Mouse (Mus musculus): ENCODE data around the gene Rps21. TPM values are rescaled to one million over a fixed set of nuclear protein-coding genes. Genes with fewer than 3 reads are reported as not detected.

The Rps21 gene
- polyA plus RNA-seq, 1 experiment from 2014 or later = 435 TPM

DNA sequence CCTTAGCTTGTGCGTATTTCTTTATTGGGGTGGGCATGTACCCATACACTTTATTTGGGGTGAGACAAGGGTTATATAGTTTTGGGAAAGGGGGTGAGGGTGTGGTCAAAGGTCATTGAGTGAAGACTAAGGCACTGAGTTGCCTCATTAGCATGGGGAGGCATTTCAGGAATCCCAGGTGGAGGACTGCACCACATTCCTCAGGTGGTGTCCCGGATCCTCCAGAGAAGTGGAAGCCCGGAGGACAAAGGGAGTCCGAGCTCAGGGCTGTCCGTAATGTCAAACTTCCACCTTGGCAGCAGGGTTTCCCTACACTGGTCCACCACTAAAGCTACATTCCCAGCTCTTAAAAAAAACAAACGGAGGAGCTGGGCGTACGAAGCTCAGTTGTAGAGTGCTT, 35.7 kb downstream of the Rps21 start:
- Histone ChIP-seq H3K36me3 (ENCODE audit: insufficient read depth, low read length) (no peaks in the 10 kb centered on the region), H3K4me1 (ENCODE audit: insufficient read depth, low read length) (no peaks in the 10 kb centered on the region), H3K9ac (replicated peaks; ENCODE audit: low read length) (no peak overlapping the region), H3K4me3 (ENCODE audit: low read length) (no peak overlapping the region), H3K27me3 (ENCODE audit: insufficient read depth, low read length) (no peaks in the 10 kb centered on the region), H3K9me3 (ENCODE audit: low read length) (no peaks in the 10 kb centered on the region), H3K4me2 (replicated peaks; ENCODE audit: low read depth, low read length) (no peak overlapping the region), H3K27ac (ENCODE audit: low read length) (no peak overlapping the region)
- 67% methylated on average over 8 of the region's 8 CpGs for WGBS
- ATAC-seq (ENCODE audit: low FRiP score, low TSS enrichment) = no peak

DNA sequence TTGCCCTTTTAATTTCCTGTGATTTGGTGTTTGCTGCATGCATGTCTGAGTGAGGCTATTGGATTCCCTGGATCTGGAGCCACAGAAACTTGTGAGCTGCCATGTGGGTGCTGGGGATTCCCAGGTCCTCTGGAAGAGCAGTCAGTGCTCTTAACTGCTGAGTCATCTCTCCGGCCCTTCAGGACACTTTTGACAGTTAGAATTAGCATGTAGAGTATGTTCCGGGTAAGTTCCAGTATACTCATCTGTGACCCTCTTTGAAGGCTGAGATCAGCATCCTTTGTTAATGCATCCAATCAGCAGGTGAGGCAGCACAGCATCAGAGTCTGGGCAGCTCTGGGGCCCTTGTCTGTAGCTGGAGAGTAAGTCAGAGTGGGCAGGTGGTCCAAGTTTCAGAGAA, 43.1 kb downstream of the Rps21 start:
- Histone ChIP-seq H3K36me3 (ENCODE audit: insufficient read depth, low read length) (no peaks in the 10 kb centered on the region), H3K4me1 (ENCODE audit: insufficient read depth, low read length) (no peaks in the 10 kb centered on the region), H3K27me3 (ENCODE audit: insufficient read depth, low read length) (no peaks in the 10 kb centered on the region), H3K27ac (ENCODE audit: low read length) (no peak overlapping the region), H3K9me3 (ENCODE audit: low read length) (no peaks in the 10 kb centered on the region), H3K9ac (replicated peaks; ENCODE audit: low read length) (no peak overlapping the region), H3K4me2 (replicated peaks; ENCODE audit: low read depth, low read length) (no peak overlapping the region), H3K4me3 (ENCODE audit: low read length) (no peak overlapping the region)
- WGBS = 72% methylated on average over 2 of the region's 2 CpGs
- ATAC-seq (ENCODE audit: low FRiP score, low TSS enrichment) = no peak

DNA sequence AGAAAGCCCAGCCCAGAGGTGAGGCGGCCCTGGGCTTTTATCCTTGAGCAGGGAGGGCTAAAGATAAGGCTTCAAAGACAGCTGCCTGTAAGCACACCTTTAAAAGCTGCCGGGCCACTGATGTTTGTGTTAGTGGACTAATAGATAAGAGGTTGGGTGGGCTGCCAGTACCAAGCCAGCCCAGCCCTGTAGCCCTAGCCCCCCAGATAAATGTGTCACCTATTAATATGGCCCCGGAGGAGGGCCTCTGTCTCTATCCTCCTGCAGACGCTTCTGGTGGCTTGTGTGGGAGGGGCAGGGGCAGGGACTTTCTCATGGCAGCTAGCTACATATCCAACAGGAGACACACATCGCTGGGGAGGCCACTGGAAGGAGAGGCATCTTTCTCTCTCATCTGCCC, 43.6 kb downstream of the Rps21 start:
- no peak overlapping the region for H3K9ac ChIP-seq (replicated peaks; ENCODE audit: low read length)
- H3K4me2 ChIP-seq (replicated peaks; ENCODE audit: low read depth, low read length) = no peak overlapping the region
- no peaks in the 10 kb centered on the region for H3K9me3 ChIP-seq (ENCODE audit: low read length)
- H3K36me3 ChIP-seq (ENCODE audit: insufficient read depth, low read length) = no peaks in the 10 kb centered on the region
- ATAC-seq (ENCODE audit: low FRiP score, low TSS enrichment) = no peak
- H3K27ac ChIP-seq (ENCODE audit: low read length) = no peak overlapping the region
- no peak overlapping the region for H3K4me3 ChIP-seq (ENCODE audit: low read length)
- no peaks in the 10 kb centered on the region for H3K4me1 ChIP-seq (ENCODE audit: insufficient read depth, low read length)
- no peaks in the 10 kb centered on the region for H3K27me3 ChIP-seq (ENCODE audit: insufficient read depth, low read length)
- WGBS = 39% methylated on average over 5 of the region's 5 CpGs

DNA sequence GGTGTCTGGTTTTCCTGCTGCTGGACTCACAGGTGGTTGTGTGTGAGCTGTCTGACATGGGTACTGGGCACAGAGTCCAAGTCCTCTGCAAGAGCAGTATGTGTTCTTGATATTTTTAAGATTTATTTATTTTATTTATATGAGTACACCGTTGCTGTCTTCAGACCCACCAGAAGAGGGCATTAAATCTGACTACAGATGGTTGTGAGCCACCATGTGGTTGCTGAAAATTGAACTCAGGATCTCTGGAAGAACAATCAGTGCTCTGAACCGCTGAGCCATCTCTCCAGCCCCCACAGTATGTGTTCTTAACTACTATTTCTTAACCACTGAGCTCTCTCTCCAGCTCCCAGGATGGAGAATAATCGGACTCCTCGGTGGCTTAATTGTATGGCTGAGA, 45.0 kb downstream of the Rps21 start:
- H3K9ac ChIP-seq (replicated peaks; ENCODE audit: low read length) = no peak overlapping the region
- ATAC-seq (ENCODE audit: low FRiP score, low TSS enrichment) = no peak
- no peaks in the 10 kb centered on the region for H3K4me1 ChIP-seq (ENCODE audit: insufficient read depth, low read length)
- WGBS = 74% methylated on average over 4 of the region's 4 CpGs
- no peaks in the 10 kb centered on the region for H3K27me3 ChIP-seq (ENCODE audit: insufficient read depth, low read length)
- H3K27ac ChIP-seq (ENCODE audit: low read length) = no peak overlapping the region
- no peaks in the 10 kb centered on the region for H3K9me3 ChIP-seq (ENCODE audit: low read length)
- H3K4me3 ChIP-seq (ENCODE audit: low read length) = no peak overlapping the region
- H3K36me3 ChIP-seq (ENCODE audit: insufficient read depth, low read length) = no peaks in the 10 kb centered on the region
- H3K4me2 ChIP-seq (replicated peaks; ENCODE audit: low read depth, low read length) = no peak overlapping the region

DNA sequence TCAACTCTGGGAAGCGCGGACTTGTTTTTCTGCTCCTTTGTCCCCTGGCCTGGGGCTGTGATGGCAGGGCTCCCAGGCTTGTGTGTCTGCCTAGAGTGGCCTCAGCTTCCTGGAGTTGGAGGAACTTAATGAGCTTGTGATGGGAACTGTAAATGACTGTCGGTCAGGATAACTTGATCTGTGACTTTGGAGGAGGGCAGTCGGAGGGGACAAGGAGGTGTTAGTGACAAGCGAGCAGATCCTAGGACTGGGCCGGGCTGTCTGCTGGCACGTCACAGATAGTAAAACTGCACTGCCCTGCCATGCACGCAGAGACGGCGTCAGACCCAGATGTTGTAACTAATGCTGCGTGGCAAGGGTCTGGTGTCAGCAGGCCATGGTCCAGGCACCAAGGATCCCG, 46.3 kb downstream of the Rps21 start:
- Histone ChIP-seq H3K4me1 (ENCODE audit: insufficient read depth, low read length) (no peaks in the 10 kb centered on the region), H3K9me3 (ENCODE audit: low read length) (no peaks in the 10 kb centered on the region), H3K27ac (ENCODE audit: low read length) (no peak overlapping the region), H3K36me3 (ENCODE audit: insufficient read depth, low read length) (no peaks in the 10 kb centered on the region), H3K27me3 (ENCODE audit: insufficient read depth, low read length) (no peaks in the 10 kb centered on the region), H3K4me2 (replicated peaks; ENCODE audit: low read depth, low read length) (no peak overlapping the region), H3K9ac (replicated peaks; ENCODE audit: low read length) (no peak overlapping the region), H3K4me3 (ENCODE audit: low read length) (no peak overlapping the region)
- ATAC-seq (ENCODE audit: low FRiP score, low TSS enrichment) = peak; percentile 56
- WGBS = 33% methylated on average over 12 of the region's 12 CpGs

DNA sequence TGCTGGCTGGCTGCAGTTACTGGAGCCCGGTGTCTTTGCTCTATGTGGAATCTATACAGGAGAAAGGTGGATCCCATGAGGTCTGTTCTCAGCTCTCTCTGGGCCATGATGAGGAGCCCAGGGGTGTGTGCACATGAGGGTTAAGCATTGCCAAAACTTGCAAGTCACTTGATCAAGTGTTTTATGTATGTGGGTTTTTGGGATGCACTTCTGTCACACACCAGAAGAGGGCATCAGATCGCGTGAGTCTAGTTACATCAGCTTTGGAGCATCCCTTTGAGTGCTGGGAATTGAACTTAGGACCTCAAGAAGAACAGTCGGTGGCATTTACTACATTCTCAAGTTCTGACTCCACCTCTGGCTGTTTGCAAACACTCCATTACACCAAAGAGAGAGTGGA, 47.4 kb downstream of the Rps21 start:
- Histone ChIP-seq H3K27ac (ENCODE audit: low read length) (no peak overlapping the region), H3K4me2 (replicated peaks; ENCODE audit: low read depth, low read length) (no peak overlapping the region), H3K9me3 (ENCODE audit: low read length) (no peaks in the 10 kb centered on the region), H3K27me3 (ENCODE audit: insufficient read depth, low read length) (no peaks in the 10 kb centered on the region), H3K4me1 (ENCODE audit: insufficient read depth, low read length) (no peaks in the 10 kb centered on the region), H3K9ac (replicated peaks; ENCODE audit: low read length) (no peak overlapping the region), H3K4me3 (ENCODE audit: low read length) (no peak overlapping the region), H3K36me3 (ENCODE audit: insufficient read depth, low read length) (no peaks in the 10 kb centered on the region)
- ATAC-seq (ENCODE audit: low FRiP score, low TSS enrichment) = no peak
- WGBS = 51% methylated on average over 4 of the region's 4 CpGs

DNA sequence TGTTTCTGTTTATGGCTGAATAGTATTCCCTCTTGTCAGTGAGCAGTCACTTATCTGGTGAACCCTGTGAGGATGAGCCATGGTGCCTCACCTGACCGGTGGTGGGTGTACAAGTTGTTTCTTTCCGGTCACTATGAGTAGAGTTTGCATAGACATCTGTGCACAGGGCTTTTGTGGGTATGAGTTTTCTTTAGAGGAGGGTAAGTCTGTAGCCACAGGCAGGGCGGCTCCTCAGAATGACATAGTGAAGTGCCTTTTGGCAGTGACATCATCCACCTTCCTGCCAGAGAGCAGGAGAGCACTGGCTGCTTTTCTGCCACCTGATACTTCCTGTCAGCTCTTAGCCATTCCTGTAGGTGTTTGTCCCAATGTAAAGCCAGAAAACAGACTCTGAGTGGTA, 48.3 kb downstream of the Rps21 start:
- 78% methylated on average over 3 of the region's 3 CpGs for WGBS
- ATAC-seq (ENCODE audit: low FRiP score, low TSS enrichment) = no peak
- Histone ChIP-seq H3K4me2 (replicated peaks; ENCODE audit: low read depth, low read length) (no peak overlapping the region), H3K4me3 (ENCODE audit: low read length) (no peak overlapping the region), H3K9ac (replicated peaks; ENCODE audit: low read length) (no peak overlapping the region), H3K9me3 (ENCODE audit: low read length) (no peaks in the 10 kb centered on the region), H3K36me3 (ENCODE audit: insufficient read depth, low read length) (no peaks in the 10 kb centered on the region), H3K27me3 (ENCODE audit: insufficient read depth, low read length) (no peaks in the 10 kb centered on the region), H3K4me1 (ENCODE audit: insufficient read depth, low read length) (no peaks in the 10 kb centered on the region), H3K27ac (ENCODE audit: low read length) (no peak overlapping the region)

DNA sequence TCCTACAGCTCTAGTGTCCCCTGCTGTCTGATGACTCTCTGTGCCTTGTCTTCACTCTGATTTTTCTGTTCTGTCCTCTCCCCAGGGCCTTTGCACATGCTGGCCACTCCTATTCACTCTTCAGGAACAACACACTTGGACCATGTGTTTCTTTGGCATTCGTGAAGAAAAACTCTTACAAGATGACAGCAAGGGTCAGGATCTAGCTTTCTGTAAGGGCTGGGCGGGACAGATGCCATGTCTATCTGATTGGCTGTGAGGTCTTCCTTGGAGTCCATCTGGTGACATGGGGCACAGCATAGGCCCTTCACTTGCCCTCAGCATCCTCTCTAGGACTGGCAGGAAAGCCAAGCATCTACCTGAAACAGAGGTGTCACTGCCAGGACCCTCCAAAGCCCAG, 48.8 kb downstream of the Rps21 start:
- H3K9ac ChIP-seq (replicated peaks; ENCODE audit: low read length) = no peak overlapping the region
- no peaks in the 10 kb centered on the region for H3K27me3 ChIP-seq (ENCODE audit: insufficient read depth, low read length)
- H3K4me2 ChIP-seq (replicated peaks; ENCODE audit: low read depth, low read length) = no peak overlapping the region
- no peak overlapping the region for H3K27ac ChIP-seq (ENCODE audit: low read length)
- ATAC-seq (ENCODE audit: low FRiP score, low TSS enrichment) = no peak
- H3K4me1 ChIP-seq (ENCODE audit: insufficient read depth, low read length) = no peaks in the 10 kb centered on the region
- no peaks in the 10 kb centered on the region for H3K9me3 ChIP-seq (ENCODE audit: low read length)
- H3K4me3 ChIP-seq (ENCODE audit: low read length) = no peak overlapping the region
- no peaks in the 10 kb centered on the region for H3K36me3 ChIP-seq (ENCODE audit: insufficient read depth, low read length)
- WGBS = 86% methylated on average over 2 of the region's 2 CpGs

DNA sequence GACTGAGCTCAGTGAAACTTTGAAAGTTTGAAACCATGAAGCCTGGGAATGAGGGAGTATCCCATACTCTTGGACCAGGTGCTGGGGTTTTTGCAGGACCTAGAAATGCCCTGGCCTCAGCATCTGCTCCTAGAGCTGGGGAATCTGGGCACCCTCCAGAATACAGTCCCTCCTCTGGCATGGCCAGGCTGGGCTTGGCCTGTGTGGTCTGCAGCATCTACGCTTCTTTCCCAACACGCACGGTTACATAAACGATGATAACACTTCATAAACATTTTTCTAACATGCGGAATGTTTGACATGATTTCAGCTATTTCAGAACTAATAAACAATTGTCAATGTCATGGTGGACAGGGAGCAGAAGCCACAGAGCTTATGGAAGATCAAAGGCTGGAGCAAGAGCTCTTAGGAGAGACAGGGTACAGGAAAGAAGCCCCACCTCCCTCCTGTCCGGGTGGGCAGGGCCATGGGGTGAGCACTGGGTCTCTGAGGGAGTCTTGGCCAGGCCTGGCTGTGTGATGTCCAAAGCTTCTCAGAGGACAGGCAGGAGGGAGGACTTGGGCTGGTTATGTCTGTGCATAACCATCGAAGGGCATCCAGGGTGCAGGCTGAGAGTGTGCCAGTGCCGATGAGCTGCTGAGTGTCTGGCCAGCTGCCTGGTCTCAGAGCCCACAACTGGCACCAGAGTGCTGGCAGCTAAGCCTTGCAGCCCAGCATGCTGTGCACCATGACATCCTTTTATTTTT, 49.4 kb downstream of the Rps21 start:
- Histone ChIP-seq H3K9ac (replicated peaks; ENCODE audit: low read length) (no peak overlapping the region), H3K9me3 (ENCODE audit: low read length) (no peaks in the 10 kb centered on the region), H3K27me3 (ENCODE audit: insufficient read depth, low read length) (no peaks in the 10 kb centered on the region), H3K36me3 (ENCODE audit: insufficient read depth, low read length) (no peaks in the 10 kb centered on the region), H3K4me3 (ENCODE audit: low read length) (no peak overlapping the region), H3K27ac (ENCODE audit: low read length) (no peak overlapping the region), H3K4me1 (ENCODE audit: insufficient read depth, low read length) (no peaks in the 10 kb centered on the region), H3K4me2 (replicated peaks; ENCODE audit: low read depth, low read length) (no peak overlapping the region)
- ATAC-seq (ENCODE audit: low FRiP score, low TSS enrichment) = peak; percentile 20; the same call in 1 of the 2 replicates
- 72% methylated on average over 8 of the region's 8 CpGs for whole genome bisulfite sequencing

DNA sequence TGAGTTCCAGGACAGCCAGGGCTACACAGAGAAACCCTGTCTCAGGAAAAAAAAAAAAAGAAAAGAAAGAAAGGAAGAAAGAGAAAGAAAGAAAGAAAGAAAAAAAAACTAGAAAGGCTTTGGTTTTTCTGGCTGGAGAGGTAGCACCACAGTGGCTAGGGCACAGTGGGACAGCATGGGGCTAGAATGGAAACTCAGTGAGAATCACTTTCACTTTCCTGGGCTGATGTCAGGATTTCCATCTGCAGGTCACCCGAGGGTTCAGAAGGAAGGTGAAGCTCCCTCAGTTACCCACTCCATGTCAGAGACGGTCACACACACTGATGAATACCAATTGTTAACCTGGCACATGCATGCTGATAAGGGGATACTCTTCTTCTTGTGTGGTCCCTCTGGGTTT, 50.5 kb downstream of the Rps21 start:
- 56% methylated on average over 2 of the region's 2 CpGs for WGBS
- Histone ChIP-seq H3K4me3 (ENCODE audit: low read length) (no peak overlapping the region), H3K9me3 (ENCODE audit: low read length) (no peaks in the 10 kb centered on the region), H3K36me3 (ENCODE audit: insufficient read depth, low read length) (no peaks in the 10 kb centered on the region), H3K9ac (replicated peaks; ENCODE audit: low read length) (no peak overlapping the region), H3K4me1 (ENCODE audit: insufficient read depth, low read length) (no peaks in the 10 kb centered on the region), H3K4me2 (replicated peaks; ENCODE audit: low read depth, low read length) (no peak overlapping the region), H3K27me3 (ENCODE audit: insufficient read depth, low read length) (no peaks in the 10 kb centered on the region), H3K27ac (ENCODE audit: low read length) (no peak overlapping the region)
- no peak for ATAC-seq (ENCODE audit: low FRiP score, low TSS enrichment)
